Mouse (Mus musculus) myocyte (in vitro differentiated cells): ENCODE results near the gene Npm1.

Experiments
- MYOD1 ChIP-seq, 3 experiments: IDR thresholded peaks; one replicate each; pipeline ENCODE4 v1.6.1; 2011; ENCODE audit warnings: control low read depth in 2 of 3, low read depth in 2 of 3, mild to moderate bottlenecking in 2 of 3, moderate library complexity in 1 of 3; ENCODE audit not compliant: insufficient read length in 2 of 3, control insufficient read depth in 1 of 3
- POLR2A ChIP-seq: IDR thresholded peaks from one replicate; pipeline ENCODE4 v1.6.1; 2011; ENCODE audit warnings: low read depth, mild to moderate bottlenecking, control low read depth, moderate library complexity; ENCODE audit not compliant: insufficient read length
- POLR2AphosphoS2 ChIP-seq: IDR thresholded peaks from one replicate; pipeline ENCODE4 v1.6.1; 2011; ENCODE audit warnings: low read depth, control low read depth; ENCODE audit not compliant: insufficient read length

- TF ChIP-seq POLR2AphosphoS2, result no peak
- TF ChIP-seq POLR2A, result no peak
- TF ChIP-seq MYOD1 (IDR thresholded peaks at IDR 0.05; ENCODE audit: control insufficient read depth in 1 of 3, insufficient read length in 2 of 3, low read depth in 2 of 3), result no peak
These were observed 39.3 kb upstream of the Npm1 start for GRCm38 (mm10) chr11:33202296-33202695.
